Mouse (Mus musculus) retina, embryonic 14.5 days (tissue): ENCODE data around the gene Ift22.
A peak's percentile ranks its signal among the peaks of the same experiment; 100 is the strongest.

Experiments used
- DNase-seq: peaks from one replicate; pipeline ENCODE4 v3.0.0-alpha.2; 2015; ENCODE audit warnings: low spot score

The Ift22 gene

GRCm38 (mm10) chr5:136907991-136908857, at the start of gene Ift22:
Gene Ift22, plus strand, starts transcription at chr5:136908150.
- peak; percentile 96 for DNase-seq

- peak; percentile 32 for DNase-seq
These were observed 46.6 kb upstream of the Ift22 start for GRCm38 (mm10) chr5:136861191-136861940.

DNA sequence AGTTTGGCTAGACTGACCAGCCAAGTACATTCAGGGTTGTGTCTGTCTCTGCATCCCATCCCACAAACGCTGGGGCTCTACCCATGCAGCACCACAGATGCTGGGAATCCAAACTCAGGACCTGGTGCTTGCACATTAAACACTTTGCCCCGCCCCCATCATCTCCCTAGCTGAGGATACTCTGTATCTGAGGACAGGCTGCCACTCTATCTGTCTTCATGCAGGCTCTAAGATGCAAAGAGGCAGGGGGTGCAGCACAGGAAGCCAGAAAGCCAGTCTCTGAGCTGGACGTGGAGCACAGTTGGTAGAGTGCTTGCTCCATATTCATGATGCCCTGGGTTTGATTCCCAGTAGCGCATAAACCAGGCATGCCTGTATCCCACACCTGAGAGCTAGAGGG, 45.1 kb upstream of the Ift22 start:
- no peak for DNase-seq

DNA sequence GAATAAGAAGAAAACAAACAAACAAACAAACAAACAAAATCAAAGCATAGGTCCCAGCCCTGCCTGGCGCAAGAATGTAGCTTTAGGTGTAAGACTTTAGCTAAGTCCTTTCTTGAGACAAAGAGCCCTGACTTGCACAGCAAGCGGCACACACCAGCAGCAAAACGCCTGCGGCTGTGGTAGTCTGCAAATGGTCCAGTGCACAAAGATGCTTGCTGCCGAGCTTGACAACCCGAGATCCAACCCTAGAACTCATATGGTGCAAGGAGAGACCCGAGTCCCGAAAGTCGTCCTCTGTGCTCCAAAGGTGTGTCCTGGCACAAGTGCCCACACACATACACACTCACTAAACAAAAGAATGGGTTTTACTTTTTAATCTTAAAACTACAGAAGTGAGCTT, 44.7 kb upstream of the Ift22 start:
- peak; percentile 42 for DNase-seq

DNA sequence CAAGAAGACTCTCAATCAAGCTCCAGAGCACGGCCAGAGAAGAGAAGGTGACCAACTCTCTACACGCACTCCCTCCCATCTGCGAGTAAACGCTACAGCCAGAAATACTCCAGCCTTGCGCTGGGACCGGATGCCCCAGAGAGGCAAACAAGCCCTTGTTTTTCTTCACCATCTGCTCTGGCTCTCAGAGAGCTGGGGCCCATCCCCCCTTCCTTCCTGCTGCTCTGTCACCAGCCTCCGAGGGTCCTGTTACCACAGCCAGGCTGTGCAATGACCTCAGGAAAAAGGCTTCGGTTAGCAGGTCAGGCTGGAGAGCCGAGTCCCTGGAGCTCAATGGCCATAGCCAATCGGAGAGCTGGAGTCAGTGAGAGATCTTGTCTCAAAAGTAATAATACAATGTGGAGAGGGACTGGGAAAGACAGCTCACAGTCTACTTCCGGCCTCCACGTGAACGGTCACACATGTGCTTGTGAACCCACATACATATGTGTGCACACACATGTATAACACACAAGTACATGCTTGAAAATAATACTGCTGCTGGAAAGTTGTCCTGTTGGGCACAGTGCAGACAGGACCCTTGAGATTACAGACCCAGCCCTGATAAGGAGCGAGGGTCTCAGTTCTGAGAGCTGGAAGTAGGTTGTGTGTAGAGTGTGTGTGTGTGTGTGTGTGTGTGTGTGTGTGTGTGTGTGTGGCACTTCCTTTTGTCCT, 43.8 kb upstream of the Ift22 start:
- DNase-seq, result peak; percentile 83

DNA sequence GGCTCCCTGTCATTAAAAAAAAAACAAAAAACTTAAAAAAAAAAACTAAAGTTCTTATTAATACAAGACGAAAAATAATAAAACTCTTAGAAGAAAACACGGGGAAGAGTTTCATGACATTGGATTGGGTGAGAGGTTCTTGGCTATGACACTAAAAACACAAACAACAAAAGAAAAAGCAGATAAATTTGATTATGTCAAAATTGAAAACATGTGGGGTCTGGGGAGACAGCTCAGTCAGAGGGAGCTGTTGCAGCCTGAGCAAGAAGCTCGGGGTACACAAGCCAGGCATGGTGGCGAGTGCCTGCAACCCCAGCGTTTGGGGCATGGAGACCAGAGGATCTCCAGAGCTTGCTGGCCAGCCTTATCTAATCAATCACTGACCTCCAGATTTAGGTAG, 40.2 kb upstream of the Ift22 start:
- DNase-seq, result no peak

DNA sequence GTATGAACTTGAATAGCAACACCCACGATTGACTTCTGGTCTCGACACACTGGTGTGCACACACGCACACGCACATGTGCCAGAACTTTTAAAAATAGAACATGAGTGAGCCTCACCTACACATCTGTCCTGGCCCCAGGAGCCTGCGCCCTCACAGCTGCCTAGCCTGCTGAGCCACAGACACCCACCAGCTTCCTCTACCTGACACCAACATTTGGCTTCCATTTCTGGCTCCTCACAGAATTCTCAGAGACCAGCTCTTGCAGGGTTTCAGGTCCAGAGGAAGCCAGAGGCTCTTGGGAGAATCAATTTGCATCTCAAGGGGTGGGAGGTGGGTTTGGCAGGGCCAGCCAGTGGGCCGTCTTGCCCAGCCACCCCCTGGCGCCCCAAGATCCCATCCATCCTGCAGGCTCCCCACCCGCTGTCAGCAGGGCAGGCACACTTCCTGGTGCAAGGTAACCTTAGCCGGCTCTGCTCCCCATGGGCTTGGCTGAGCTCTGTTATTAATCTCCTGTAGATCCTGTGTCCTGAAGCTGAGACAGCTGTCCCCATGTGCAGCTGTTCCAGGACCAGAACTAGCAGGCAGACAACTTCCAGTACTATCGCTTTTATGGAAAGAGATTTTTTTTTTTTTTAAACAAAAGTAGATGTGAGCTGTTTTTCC, 38.4 kb upstream of the Ift22 start:
- no peak for DNase-seq

- no peak for DNase-seq
These were observed 35.5 kb upstream of the Ift22 start for GRCm38 (mm10) chr5:136872417-136872816.

- DNase-seq, result no peak
These were observed 33.7 kb upstream of the Ift22 start for GRCm38 (mm10) chr5:136874271-136874670.

DNA sequence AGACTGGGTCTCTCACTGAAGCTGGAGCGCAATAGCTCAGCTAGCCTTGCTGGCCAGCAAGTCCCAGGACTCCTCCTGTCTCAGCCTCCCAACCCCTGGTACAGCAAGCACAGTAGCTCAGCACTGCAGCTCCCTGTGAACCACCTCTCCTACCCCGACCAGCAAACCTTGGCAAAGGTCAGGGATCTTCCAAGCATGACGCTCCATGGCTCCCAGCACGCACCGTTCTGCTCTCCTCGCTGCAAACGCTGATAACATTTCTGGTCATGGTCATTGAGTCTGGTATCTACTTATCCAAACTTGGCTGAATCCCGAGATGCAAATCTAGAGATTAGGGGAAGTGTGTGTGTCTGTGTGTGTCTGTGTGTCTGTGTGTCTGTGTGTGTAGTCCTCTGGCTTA, 27.8 kb upstream of the Ift22 start:
- DNase-seq, result no peak

DNA sequence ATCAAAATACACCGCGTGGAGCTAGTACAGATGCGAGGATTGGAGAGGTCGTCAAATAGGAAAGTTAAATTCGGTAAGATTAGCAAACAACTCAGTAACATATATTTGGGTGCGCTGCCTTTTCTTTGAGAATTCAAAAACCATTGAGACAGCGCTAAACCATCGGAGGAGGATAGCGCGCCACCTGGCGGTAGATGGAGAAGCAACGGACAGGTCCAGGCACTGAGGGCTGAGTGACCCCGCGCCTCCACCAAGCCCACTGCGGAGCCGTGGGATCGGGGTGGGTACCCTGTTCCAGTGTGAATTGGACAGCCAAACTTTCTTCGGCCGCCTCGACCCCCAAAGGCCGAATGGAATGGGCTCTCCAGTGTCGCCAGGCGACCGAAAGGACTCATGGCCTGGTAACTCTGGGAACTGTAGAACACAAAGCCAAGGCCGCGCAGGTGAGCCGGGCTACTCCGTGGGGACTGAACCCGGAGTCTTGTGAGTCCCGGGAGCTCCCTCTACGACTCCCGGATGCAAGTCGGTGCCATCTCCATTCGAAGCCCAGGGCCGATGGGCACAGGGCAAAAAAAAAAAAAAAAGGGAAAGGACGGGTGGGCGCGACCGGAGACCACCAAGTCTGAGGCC, 26.5 kb upstream of the Ift22 start:
- DNase-seq, result peak; percentile 94

DNA sequence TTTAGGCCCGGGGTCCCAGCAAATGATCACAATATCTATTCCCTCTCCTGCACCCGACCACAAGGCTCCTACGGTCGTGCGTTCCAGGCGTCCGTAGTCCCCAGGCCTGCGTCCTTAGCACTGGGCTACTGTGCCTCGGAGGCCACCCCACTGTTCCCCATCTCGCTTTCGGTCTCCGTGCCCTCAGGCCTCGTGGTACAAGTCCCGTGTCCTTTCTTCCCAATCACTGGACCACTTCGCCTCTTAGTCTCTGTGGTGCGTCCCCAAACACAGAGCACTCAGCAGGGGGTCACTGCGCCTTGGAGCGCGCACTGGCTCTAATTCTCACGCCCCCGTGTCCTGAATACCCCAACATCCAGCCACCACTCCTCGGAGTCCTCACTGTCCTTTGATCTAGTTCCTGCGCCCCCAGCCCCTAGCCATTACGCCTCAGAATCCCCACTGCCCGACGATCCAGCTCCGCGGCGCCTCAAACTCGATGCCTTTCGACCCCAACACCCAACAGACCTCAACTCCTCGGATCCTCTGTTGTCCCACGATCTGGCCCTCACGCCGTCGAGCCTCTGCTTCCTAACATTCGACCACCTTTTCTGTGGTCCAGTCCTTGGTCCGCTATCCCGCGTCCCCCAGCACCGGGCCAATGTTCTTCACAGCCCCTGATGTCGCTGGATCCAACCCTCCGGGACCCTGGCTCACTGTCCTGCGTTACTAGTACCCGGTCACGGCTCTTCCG, 25.7 kb upstream of the Ift22 start:
- DNase-seq, result peak; percentile 51

DNA sequence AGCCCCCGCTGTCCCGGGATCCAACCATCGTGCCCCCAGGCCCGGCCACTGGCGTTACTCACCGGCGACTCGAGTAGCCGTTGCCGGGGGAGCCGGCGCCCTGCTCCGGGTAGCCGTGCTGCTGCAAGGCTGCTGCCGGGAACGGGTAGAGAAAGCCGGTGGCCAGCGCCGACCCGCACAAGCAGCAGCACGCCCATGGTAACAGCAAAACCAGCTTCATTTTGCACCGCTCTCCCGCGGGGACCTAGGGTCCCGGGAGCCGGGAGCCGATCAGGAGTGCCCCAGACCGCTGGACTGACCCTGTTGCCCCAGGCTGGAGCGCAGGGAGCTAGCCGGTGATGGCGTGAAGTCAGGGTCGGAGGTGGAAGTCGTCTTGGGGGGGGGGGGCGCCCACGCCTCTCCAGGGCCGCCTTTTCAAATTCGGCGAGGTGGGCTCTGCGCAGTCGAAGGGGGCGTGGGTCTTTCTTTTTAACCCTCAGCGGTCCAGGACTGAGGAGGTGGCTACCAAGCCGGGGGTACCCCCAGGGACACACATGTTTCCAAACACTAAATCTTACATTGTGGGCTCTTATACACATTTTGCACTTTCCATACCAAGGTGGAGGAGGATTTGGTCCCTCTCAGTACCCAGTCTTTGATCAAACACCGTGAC, 25.0 kb upstream of the Ift22 start, which contains the start of gene Col26a1:
Gene Col26a1, minus strand, starts transcription at position 422 of the 652 bp plus-strand sequence.
- DNase-seq, result peak; percentile 51

- no peak for DNase-seq
These were observed 21.0 kb upstream of the Ift22 start for GRCm38 (mm10) chr5:136886957-136887356.

- DNase-seq, result no peak
These were observed 19.2 kb upstream of the Ift22 start for GRCm38 (mm10) chr5:136888539-136889355.

- no peak for DNase-seq
These were observed 13.0 kb upstream of the Ift22 start for GRCm38 (mm10) chr5:136894840-136895528.

DNA sequence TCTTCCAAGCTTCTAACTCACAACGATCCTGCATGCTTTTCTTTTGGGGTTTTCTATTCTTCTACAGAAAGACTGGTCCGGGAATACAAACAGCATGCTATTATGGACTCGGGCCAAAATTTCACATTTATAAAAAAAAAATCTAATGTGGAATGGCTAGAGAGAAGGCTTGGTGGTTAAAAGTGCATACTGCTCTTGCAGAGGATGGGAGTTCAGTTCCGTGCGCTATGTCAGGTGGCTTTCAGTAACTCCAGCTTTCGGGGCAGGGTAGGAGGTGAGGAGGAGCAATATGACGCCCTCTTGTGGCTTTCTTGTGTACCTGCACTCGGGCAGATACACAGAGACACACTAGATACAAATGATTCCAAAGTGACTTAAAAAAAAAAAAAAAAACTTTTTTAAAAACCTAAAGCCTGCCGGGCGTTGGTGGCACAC, 12.4 kb upstream of the Ift22 start:
- DNase-seq, result no peak

DNA sequence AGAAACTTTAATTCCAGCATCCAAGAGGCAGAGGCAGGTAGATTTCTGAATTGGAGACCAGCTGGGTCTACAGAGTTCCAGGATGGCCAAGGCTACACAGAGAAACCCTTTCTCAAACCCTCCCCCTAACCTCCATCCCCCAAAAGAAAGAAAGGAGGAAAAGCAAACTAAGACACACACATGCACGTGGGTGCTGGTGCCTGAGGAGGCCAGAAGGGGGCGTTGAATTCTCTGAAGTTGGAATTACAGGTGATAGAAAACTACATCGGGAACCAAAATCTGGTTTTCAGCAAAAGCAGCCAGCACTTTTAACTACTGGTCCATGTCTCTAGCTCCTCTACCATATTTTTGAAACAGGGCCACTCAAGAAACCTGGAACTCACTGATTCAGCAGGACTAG, 3.3 kb upstream of the Ift22 start:
- DNase-seq, result no peak

- peak; percentile 34 for DNase-seq
These were observed 2.3 kb upstream of the Ift22 start for GRCm38 (mm10) chr5:136905630-136906029.
